Mouse (Mus musculus) embryo, embryonic 10 days (tissue): ENCODE measurements around the gene Slc47a2.
"Not testable (repeated sequence)": the region's sequence is repeated elsewhere in the genome, so short reads cannot be mapped to it uniquely, and the experiment has no call there.

ENCODE experiments used
- DNase-seq: peaks from one replicate; pipeline ENCODE4 v3.0.0-alpha.2; 2015; ENCODE audit warnings: low spot score

Gene Slc47a2

DNA sequence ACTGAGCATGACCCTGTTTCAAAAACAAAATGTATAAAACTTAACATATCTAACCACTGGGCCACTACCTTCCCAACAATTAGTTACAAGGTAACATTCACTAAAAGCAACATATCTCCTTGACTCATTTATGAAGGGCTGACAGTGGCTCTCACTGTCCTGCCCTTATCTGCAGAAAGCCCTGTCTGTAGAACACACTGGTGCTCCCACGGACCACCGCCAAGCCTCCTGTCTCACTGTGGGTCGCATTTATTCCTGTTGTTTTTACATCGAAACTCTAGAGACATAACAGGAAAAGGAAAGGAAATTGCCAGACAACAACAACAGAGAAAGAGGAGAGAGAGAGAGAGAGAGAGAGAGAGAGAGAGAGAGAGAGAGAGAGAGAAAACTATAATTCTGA, 1.4 kb downstream of the Slc47a2 start:
- DNase-seq: no peak

DNA sequence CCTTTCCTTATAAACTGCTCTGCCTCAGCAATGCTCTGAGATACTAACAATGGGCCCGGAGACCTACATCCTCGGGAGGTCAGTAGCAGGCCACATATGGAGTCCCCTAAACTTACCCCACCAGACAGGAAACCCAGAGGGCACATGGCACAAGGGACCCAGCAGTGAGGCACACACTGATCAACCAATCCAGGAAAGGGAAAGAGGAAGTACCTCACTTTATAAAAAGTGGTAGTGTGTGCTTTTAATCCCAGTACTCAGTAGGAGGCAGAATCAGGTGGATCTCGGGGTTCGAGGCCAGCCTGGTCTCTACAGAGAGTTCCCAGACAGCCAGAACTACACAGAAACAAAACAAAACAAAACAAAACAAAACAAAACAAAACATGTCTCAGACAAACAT, 2.3 kb downstream of the Slc47a2 start:
- DNase-seq: no peak

DNA sequence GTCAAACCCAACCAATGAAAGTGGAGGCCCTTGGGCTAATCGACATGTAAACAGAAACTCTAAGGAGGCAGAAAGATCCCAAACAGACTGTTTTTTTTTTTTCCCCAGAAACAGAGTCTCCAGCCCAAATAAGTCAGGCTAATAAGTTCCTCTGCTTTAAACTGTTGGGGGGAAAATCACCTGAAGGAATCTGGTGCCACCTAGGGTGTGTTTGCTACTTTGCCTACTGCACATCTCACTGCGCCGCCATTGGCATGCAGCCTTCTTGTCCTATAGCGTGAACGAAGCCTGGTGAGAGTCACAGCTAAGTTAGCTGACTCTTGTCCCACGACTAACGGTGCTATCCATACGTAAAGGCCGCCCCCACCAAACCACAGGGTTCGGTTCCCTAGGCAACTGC, 5.1 kb downstream of the Slc47a2 start:
- no peak for DNase-seq

DNA sequence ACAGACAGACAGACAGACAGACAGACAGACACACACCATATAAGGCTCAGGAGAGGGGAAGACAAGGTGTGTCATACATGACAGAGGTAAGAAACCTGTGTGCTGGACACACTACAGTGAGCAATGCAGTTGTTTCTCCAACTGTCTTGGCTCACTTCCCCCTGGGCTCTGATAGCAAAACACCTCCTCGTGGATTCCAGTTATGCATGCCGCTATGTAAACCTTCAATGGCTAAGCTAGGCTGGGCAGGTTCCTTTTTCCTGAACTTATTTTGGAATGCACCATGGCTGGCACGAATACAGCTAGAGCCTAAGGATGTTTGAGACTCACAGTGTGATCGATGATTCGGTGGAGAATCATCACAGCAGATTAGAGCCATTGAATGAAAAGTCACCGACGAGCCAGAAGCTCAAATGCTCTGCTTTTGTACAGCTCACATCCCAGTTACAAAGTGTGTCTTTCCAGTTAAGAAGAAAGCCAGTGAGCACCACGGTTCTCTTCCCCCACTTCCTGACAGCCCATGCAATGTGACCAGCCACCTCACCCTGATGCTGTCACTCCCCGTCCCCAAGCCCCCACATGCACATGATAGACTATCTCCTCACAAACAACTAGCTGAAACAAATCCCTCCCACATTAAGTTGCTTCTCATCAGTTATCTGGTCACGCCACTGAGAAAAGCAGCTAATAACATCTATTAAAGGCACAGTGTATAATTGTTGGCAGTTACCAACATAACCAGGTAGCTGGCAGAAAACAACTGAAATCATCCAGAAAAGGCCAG, 21.6 kb downstream of the Slc47a2 start:
- DNase-seq: no peak

DNA sequence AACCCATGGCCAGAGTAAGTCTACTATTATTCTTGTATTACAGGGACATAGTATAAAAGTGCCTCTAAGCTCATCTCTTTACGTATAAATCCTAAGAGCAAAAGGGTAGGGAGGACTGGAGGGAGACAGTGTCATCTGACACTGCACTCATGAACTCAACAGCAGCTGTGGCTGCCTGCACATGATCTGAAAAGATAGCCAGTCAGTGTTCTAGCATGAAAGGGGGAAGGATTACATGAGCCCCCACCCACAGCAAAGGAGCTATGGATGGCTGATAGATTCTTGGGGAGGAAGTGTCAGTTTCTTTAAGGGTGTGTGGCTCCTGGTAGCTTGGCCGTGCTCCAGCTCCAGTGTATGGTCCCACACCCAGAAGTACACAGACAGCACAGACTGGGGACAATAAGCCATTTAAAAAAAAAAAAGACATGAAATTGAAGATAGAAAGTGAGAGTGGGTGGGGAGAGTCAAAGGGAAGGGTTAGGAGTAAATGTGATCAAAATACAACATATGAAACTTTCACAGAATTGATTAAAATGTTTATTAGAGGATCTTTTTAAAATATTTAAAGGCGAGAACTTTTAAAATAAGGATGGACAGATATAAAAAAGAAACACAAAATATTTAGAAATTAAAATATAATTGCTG, 22.6 kb downstream of the Slc47a2 start:
- DNase-seq: no peak

DNA sequence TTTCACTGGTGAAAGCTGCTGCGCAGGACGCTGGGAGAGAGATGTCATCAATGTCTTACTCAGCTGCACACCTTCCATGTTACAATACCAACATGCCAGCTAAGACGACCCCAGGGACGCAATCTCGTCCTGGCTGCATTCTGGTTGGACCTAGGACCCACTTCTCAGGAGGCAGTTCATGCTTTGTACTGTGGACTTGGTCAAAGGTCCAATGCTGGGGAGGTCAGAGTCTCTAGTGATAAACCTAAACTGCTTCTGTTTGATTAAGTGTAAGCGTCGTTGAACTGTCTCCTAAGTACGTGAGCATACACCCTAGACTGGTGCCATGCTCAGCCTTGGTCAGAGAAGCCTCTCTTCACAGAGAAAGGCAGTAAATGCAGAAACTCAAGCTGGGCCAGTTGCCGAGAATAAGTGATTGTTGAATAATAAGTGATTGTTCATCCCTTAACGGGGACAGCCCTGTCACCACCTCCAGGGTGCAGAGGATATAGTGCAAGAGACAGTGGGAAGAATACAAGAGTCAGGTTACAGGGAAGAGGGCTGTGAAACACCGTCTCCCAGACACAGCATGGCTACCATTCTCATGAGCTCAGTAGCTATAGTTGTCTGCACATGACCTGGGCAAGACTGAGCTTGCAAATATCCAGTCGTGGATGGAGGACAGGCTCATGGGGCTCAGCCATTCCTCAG, 23.3 kb downstream of the Slc47a2 start:
- DNase-seq: peak; percentile 19

DNA sequence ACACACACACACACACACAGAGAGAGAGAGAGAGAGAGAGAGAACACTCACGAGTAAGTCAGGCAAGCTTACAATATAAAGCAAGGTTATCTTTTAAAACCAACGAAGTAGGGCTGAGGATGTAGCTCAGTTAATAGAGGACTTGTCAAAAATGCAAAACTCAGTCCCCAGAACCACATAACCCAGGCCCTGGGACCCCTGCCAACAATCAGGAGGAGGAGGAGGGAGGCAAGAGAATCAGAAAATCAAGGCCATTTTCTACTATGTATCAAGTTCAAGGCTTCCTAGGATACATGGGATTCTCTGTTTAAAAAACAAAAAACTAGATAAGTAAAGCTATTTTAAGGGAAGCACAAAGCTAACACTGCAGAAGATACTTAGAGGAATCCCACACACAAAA, 25.8 kb downstream of the Slc47a2 start:
- no peak for DNase-seq

DNA sequence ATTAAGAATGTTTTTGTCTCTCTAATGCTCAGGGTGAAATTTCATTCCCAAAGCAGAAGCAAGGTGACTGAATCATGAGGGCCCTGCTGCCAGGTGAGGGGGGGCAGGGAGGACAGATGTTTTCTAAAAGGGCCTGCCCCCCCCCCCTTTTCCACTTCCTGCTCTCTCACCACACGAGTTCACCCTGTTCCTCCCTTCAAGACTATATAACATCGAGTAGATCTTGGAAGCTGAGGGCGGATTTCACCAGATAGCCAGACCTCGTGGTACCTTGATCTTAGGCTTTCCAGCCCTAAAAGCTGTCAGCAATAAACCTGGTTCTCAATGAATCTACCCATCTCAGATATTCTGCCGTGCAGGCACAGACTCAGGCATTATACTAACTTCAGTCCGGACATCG, 32.3 kb downstream of the Slc47a2 start:
- DNase-seq: no peak

DNA sequence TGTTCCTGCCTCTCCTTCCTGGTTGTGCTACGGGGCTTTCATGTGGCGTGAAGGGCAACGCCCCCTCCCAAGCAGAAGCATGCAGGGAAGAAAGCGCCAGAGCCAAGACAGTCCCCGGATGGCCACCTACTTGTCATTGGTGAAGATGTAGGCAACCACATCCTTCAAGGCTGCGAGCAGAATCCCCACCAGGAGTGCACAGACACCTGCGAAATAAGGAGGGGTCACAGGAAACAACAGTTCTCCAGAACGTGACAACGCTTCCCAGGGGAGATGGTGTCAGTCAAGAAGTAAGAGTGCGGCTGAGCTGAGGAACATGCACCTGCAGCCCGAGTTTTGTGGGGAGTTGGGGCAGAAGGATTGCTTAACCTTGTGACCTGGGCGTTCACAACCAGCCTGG, 32.8 kb downstream of the Slc47a2 start:
- DNase-seq: no peak

DNA sequence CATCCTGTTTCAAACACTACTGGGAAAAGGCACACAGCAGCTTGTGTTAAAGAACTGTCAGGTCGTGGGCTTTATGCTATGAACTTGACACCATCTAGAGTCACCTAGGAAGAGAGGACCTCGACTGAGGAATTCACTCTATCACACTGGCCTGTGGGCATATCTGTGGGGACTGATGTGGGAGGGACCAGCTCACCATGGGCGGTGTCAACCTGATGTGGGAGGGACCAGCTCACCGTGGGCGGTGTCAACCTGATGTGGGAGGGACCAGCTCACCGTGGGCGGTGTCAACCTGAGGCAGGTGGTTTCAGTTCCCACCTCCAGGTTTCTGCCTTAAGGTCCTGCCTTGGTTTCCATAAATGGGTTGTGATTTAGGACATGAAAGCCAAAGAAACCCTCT, 34.9 kb downstream of the Slc47a2 start:
- DNase-seq: no peak

DNA sequence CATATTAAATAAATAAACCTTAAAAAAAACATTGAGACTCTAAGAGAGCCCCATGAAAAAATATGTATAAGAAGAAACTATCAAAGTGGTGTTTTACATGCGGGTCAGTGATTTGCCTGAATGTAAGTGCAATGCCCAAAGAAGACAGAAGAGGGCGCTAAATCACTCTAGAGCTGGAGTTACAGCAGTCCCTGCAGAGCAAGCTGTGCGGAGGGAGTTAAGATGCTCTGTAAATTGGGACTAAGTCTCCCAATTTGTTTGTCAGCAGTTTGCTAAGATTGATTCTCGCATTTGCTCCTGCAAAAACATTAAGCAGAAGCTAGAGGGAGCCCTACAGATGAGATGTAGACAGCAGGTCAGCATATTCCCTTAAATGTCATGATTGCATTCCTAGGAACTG, 37.3 kb downstream of the Slc47a2 start:
- DNase-seq: no peak

DNA sequence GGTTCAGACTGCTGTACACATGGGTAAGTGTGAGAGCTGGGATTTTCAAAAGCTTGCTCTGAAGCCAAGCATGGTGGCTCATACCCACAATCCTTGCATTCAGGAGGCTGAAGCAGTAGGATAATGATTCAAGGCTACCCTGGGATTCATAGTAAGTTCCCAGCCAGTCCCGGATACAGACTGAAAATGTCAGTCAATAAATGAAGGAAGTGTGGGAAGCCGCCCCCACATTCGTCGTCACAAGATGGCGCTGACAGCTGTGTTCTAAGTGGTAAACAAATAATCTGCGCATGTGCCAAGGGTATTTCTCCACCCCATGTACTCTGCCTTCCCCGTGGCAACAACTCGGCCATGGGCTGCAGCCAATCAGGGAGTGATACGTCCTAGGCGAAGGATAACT, 38.1 kb downstream of the Slc47a2 start:
- DNase-seq: not testable (repeated sequence)

DNA sequence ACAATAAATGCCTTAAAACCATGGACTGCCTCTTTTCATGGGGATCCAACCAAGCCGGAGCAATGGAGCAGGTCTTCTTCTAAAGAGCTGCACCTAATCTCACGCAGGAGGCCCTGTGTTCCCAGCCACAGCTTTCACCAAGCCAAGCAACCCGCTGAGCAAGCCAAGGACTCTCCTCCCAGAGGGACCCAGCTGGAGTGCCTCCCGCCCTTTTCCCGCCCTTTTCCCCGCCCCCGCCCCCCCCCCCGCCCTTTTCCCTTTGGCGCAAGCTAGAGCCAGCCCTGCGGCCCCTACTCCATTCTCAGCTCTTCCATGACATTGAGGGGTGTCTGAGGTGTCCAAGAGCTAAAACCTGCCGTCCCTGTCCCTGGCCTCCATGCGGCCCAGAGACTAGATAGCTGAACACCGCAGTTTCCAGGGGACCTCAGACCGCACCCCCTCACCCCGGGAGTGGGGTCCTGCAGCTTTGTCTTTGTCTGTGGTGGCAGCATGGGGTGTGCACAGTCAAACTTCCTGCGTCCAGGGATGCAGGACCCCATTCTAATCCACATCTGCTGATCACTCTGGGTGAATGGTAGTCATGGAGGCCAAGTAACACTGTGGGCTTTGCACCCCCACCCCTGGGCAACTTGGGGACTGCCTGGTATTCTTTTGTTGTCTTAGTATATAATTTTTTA, 41.8 kb downstream of the Slc47a2 start:
- no peak for DNase-seq

DNA sequence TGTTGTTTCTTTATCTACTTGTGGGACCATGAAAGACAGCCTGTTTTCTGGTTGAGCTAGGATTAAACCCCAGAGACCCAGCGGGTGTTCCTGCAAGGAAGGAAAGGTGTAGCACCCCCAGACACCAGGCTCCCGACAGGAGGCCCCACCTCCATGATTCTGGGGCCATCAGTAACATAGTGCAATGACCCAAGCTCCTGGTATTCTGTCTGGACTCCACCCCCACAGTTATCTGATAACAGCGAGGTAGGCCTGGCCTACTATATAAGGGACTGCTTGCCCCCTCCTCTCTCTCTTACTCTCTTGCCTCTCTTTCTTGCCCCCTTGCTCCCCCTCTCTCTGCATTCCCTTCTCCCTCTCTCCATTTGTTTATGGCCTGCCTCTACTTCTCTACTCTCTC, 42.5 kb downstream of the Slc47a2 start:
- no peak for DNase-seq

DNA sequence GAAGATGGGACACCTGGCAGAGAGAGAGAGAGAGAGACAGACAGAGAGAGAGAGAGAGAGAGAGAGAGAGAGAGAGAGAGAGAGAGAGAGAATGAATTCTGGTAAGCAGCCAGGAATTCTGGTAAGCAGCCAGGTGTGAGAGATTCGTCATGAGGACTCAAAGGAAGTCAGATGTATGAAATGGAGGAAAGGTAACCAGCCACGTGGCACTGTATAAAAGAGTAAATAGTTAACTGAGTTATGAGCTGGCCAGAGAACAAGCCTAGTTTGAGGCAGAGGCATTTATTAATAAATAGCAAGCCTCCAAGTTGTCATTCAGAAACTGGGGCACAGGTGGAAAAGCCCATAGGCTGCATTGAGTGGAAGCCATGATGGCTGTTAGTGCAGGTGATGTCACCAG, 44.8 kb downstream of the Slc47a2 start:
- DNase-seq: no peak

DNA sequence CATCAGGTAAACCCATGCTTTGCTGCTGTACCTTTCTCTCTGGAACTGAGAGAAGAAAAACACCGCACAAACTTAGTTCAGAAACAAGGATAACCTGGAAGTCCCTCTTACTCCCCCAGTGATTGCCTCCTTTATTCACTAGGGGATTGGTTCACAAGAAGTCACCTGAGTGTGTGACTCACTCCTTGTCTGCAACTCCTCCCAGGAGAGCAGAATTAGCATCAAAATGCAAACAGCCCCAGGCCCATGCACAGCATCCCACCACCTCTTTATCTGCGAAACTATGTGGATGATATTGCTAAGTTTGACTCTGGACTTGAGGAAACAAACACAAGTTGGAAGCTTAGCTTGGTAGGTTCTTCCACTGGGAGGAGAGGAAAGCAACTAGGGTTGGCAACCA, 45.3 kb downstream of the Slc47a2 start:
- no peak for DNase-seq

DNA sequence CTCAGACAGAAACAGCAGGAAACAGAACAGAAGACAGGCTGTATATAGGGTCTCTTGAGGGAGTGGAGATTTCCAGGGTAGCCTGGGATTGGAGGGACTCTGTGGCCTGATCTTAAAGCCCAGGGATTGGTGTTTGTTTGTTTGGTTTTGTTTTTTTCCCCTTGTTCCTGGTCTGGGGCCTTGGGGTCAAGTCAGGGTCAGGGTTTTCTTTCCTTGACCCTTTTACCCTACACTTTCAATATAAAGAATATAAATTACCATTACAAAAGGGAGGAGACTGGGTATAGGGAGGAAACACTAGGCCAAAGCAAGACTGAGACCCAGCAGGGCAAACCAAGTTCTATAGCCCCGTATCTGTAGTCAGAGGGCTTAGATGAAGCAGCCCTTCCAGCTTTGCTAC, 46.1 kb downstream of the Slc47a2 start:
- DNase-seq: no peak

DNA sequence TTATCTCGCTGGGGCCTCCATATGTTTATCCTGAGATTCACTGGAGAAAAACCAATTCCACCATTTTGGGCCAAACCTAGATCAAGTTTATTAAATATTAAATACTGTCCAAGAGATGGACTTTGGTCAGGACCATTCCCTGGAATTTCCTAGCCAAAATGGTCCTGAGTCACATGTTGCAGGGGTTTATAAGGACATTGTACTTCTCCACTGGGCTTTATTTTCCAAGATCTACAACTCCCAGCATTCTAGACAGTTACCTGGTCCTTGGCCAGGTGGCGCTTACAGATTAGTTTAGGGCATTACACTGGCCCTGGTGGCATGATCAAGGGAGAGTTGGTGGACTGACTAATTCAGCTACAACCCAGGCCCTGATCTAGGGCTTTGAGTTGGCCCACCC, 47.1 kb downstream of the Slc47a2 start:
- DNase-seq: no peak

DNA sequence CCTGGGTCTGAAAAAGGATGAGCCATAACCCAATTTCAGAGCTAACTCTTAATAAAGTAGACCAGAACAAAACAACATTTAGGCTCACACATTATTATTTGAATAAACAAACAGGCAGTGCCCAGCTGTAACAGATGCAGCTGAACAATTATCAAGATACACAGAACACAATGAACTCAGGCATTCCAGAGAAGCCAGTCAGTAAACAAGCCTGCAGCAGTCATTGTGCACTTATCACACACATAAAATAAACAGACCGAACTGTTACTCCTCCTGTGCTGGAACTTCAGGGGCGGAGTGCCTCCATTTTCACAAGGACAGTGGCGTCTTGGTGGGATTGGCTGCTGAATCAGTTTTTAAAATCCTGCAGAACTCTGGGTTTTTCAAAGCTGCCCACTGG, 48.2 kb downstream of the Slc47a2 start:
- DNase-seq: no peak

DNA sequence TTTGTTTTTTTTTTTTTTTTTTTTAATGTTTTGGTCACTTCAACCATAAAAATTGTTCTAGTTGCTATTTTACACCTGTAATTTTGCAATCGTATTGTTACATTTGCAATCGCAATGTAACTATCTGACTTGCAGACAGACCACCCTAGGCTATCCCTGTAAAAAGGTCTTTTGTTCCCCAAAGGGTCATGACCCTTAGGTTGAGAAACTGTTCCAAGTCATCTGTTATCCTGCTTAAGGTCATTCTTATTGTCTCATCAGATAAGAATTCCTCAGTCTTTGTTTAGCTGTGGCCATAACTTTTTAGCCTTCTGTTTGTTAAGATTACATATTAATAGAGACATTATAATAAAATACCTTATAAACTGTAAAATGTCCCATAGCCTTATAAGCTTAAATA, 49.4 kb downstream of the Slc47a2 start:
- DNase-seq: peak; percentile 58

DNA sequence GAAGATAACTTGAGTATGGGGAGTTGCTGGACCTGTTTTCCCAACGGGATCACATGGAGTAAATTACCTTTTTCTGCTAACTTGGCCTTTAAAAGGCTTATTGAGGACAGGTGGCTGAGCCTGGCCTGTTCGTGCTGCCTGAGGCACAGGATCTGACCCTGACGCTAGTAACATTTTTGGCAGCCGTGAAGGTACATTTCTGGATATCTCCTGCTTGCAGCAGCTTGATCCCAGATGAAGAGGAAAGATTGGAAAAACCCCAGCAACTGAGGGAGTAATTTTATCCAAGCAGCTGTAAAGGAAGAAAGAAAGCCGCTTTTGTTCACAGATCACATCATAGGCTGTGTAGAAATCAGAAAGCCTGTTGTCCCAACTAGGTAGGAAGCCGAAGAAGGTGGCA, 58.3 kb downstream of the Slc47a2 start:
- DNase-seq: no peak

DNA sequence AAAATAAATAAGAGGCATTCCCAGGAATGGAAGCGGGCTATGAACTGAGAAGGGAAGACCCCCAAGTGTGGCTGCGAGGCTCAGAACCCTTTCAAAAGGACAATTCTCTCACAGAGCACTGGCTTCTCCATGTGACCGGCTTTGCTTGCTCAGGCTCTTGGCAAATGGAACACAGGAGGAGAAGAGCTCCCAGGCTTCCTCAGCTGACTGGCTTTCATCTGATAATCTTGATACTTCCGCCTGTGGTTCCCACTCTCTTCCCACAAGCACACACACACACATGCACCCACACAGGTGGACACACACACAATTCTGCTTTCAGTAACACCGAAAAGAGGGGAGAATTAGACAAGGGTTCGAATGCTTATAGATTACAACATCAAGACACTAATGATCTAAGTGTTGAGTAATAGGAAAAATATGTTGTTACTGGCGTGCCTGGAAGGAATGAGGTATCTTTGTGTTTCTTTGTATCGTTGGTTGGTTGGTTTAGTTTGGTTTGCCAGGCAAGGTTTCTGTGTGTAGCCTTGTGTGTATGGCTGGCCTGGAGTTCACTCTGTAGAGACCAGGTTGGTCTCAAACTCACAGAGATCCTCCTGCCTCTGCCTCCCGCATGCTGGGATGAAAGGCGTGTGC, 59.1 kb downstream of the Slc47a2 start:
- no peak for DNase-seq
